Mouse (Mus musculus) liver (tissue): ENCODE measurements around the gene Map3k15.
A peak's percentile ranks its signal among the peaks of the same experiment; 100 is the strongest.

Experiments used
- DNase-seq: peaks from one replicate; pipeline ENCODE4 v3.0.0-alpha.2; 2020; ENCODE audit warnings: mixed read lengths

The Map3k15 gene

GRCm38 (mm10) chrX:160135719-160136118 is 147.5 kb downstream of the Map3k15 start:
- DNase-seq: no peak

- DNase-seq: no peak
Observed at GRCm38 (mm10) chrX:160136153-160136552, 147.9 kb downstream of the Map3k15 start.

GRCm38 (mm10) chrX:160137177-160137860 is 149.1 kb downstream of the Map3k15 start:
- DNase-seq: peak; percentile 4

- DNase-seq: peak; percentile 90
Observed at GRCm38 (mm10) chrX:160137861-160138717, 149.9 kb downstream of the Map3k15 start, which contains the start of gene Pdha1. Gene Pdha1, minus strand, starts transcription at chrX:160138413.

- peak; percentile 20 for DNase-seq
Observed at GRCm38 (mm10) chrX:160146806-160147205, 158.6 kb downstream of the Map3k15 start.

GRCm38 (mm10) chrX:160147406-160147805 is 159.2 kb downstream of the Map3k15 start:
- DNase-seq: no peak

GRCm38 (mm10) chrX:160148859-160149258 is 160.6 kb downstream of the Map3k15 start:
- DNase-seq: no peak

- DNase-seq: no peak
Observed at GRCm38 (mm10) chrX:160153147-160153815, 165.0 kb downstream of the Map3k15 start.

- DNase-seq: no peak
Observed at GRCm38 (mm10) chrX:160164259-160164658, 176.0 kb downstream of the Map3k15 start.

- DNase-seq: no peak
Observed at GRCm38 (mm10) chrX:160166246-160166985, 178.2 kb downstream of the Map3k15 start.

- peak; percentile 36 for DNase-seq
Observed at GRCm38 (mm10) chrX:160170150-160170549, 181.9 kb downstream of the Map3k15 start.
